Mouse (Mus musculus) liver, embryonic 13.5 days (tissue): ENCODE measurements around the gene Sct. TPM values are rescaled to one million over a fixed set of nuclear protein-coding genes. Genes with fewer than 3 reads are reported as not detected.

Experiments
- ATAC-seq: fragments of 200-750 bp; cut with Nextera tagmentation; 2 replicates; pipeline ENCODE4 v1.8.0; 2017; ENCODE audit warnings: low read depth, mild to moderate bottlenecking, moderate number of reproducible peaks, moderate library complexity
- DNase-seq: peaks from one replicate; pipeline ENCODE4 v3.0.0; 2022
- H3K27ac ChIP-seq: fragments of 300-500 bp; sonication (generic); 2 replicates; pipeline ENCODE4 v1.5.1; 2015; ENCODE audit warnings: moderate library complexity, mild to moderate bottlenecking, inconsistent platforms
- H3K27me3 ChIP-seq: fragments of 300-500 bp; sonication (generic); 2 replicates; pipeline ENCODE4 v1.6.1; 2015; ENCODE audit warnings: mild to moderate bottlenecking, inconsistent platforms
- H3K36me3 ChIP-seq: fragments of 300-500 bp; sonication (generic); 2 replicates; pipeline ENCODE4 v1.6.1; 2015; ENCODE audit warnings: mild to moderate bottlenecking, inconsistent platforms
- H3K4me1 ChIP-seq: fragments of 300-500 bp; sonication (generic); replicated peaks from 2 replicates; pipeline ENCODE4 v1.6.1; 2015; ENCODE audit warnings: inconsistent platforms
- H3K4me2 ChIP-seq: fragments of 300-500 bp; sonication (generic); 2 replicates; pipeline ENCODE4 v1.6.1; 2015; ENCODE audit warnings: inconsistent platforms, mild to moderate bottlenecking, moderate library complexity
- H3K4me3 ChIP-seq: fragments of 300-500 bp; sonication (generic); replicated peaks from 2 replicates; pipeline ENCODE4 v1.5.1; 2015; ENCODE audit warnings: mild to moderate bottlenecking, inconsistent platforms
- H3K9ac ChIP-seq: fragments of 300-500 bp; sonication (generic); 2 replicates; pipeline ENCODE4 v1.6.1; 2015; ENCODE audit warnings: mild to moderate bottlenecking, inconsistent platforms
- H3K9me3 ChIP-seq: fragments of 300-500 bp; sonication (generic); replicated peaks from 2 replicates; pipeline ENCODE4 v1.6.1; 2016; ENCODE audit warnings: inconsistent platforms
- WGBS: fragments of 180-500 bp; shearing (Covaris S2); methylation state at CpG from one replicate; pipeline ENCODE4 v1.1.7; 2015; ENCODE audit not compliant: insufficient replicate concordance; 5-methylcytosine and 5-hydroxymethylcytosine counted together
- polyA plus RNA-seq: library from polyadenylated mRNA; unstranded; fragments of >200 nt; fragmentation: Nextera tagmentation; extraction: Ambion mirVana; gene quantifications from 2 replicates; pipeline ENCODE4 v1.2.1, GENCODE M21; 2015

Sct gene
- 0.22 TPM in 1 of 2 replicates, not detected in the other for polyA plus RNA-seq

- DNase-seq = no peak
- Histone ChIP-seq H3K4me3 (peak within 1 kb of the TSS; percentile 47), H3K27me3 (peaks cover 35% of the 10 kb centered on the region), H3K36me3 (no peaks in the 10 kb centered on the region), H3K4me2 (peak within 1 kb of the TSS; percentile 70), H3K9me3 (no peaks in the 10 kb centered on the region), H3K4me1 (peaks cover 16% of the 10 kb centered on the region), H3K27ac (no peak within 1 kb of the TSS), H3K9ac (no peak within 1 kb of the TSS)
- ATAC-seq = 0 out of 2 replicates have a peak, but pooled peaks have one; percentile 18
- WGBS = 7% methylated on average over 46 of the region's 46 CpGs
These were observed at the start of gene Sct for GRCm38 (mm10) chr7:141278766-141279590. Gene Sct (minus strand): TSS chr7:141279133.

DNA sequence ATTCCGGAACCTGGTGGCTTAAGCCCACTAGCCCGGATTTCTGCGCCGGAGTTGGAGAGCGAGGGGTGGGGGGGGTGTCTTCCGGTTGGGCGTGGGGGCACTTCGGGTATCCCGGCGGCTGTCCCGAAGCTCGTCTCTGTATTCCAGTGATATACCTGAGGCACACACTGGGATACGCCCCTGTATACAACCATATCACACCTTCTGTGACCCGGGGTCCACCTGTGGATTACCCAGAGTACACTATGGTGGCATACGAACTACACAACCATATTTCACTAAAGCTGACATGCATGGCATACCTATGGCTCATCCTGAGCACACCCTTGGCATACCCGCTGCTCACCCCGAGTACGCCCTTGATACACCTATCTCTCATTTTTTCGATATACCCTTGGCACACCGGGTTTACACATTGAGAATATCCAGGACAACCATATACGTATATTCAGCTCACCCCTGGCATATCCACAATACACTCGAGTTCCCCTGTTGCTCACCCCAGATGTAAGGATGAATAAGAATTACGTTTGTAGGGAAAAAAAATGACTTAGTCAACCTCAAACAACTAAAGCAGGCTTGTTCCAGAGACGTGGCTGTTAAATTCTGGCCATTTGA lies 49.5 kb upstream of the Sct start:
- Histone ChIP-seq H3K4me1 (peaks cover 43% of the 10 kb centered on the region), H3K9ac (peak overlapping the region; percentile 91), H3K27ac (peak overlapping the region; percentile 94), H3K9me3 (no peaks in the 10 kb centered on the region), H3K36me3 (peaks cover 20% of the 10 kb centered on the region), H3K4me3 (peak overlapping the region; percentile 71), H3K27me3 (no peaks in the 10 kb centered on the region), H3K4me2 (peak overlapping the region; percentile 87)
- ATAC-seq (peak; percentile 4; the same call in 1 of the 2 replicates), DNase-seq (no peak)
- WGBS = 16% methylated on average over 24 of the region's 24 CpGs

- under 1% methylated on average over 105 of the region's 105 CpGs for WGBS
These were observed 48.8 kb upstream of the Sct start, which contains the start of the genes Deaf1 and Tmem80 for GRCm38 (mm10) chr7:141327469-141328372. Gene Deaf1 (minus strand): TSS chr7:141327690. Gene Tmem80 (plus strand): TSS chr7:141327739.

GRCm38 (mm10) chr7:141326546-141327446 lies 47.9 kb upstream of the Sct start:
- ATAC-seq (peak; percentile 27), DNase-seq (peak; percentile 34)
- H3K27me3 ChIP-seq = no peaks in the 10 kb centered on the region
- H3K4me1 ChIP-seq = peaks cover 48% of the 10 kb centered on the region
- 5% methylated on average over 35 of the region's 35 CpGs for WGBS
- H3K36me3 ChIP-seq = peaks cover 28% of the 10 kb centered on the region
- H3K4me2 ChIP-seq = peak overlapping the region; percentile 87
- peak overlapping the region; percentile 71 for H3K4me3 ChIP-seq
- peak overlapping the region; percentile 94 for H3K27ac ChIP-seq
- peak overlapping the region; percentile 91 for H3K9ac ChIP-seq
- no peaks in the 10 kb centered on the region for H3K9me3 ChIP-seq

More at GRCm38 (mm10) chr7:141327469-141328372, 48.8 kb upstream of the Sct start, which contains the start of the genes Deaf1 and Tmem80:
- ATAC-seq (peak; percentile 89), DNase-seq (peak; percentile 95)
- H3K4me3 ChIP-seq = peak within 1 kb of the TSS; percentile 71
- peak within 1 kb of the TSS; percentile 91 for H3K9ac ChIP-seq
- H3K27ac ChIP-seq = peak within 1 kb of the TSS; percentile 94
- H3K4me1 ChIP-seq = peaks cover 48% of the 10 kb centered on the region
- peak within 1 kb of the TSS; percentile 87 for H3K4me2 ChIP-seq
- H3K27me3 ChIP-seq = no peaks in the 10 kb centered on the region
- H3K9me3 ChIP-seq = no peaks in the 10 kb centered on the region
- peaks cover 20% of the 10 kb centered on the region for H3K36me3 ChIP-seq

GRCm38 (mm10) chr7:141324686-141325085 lies 45.8 kb upstream of the Sct start:
- ATAC-seq = no peak
- Histone ChIP-seq H3K4me3 (no peak overlapping the region), H3K9me3 (no peaks in the 10 kb centered on the region), H3K4me1 (peaks cover 48% of the 10 kb centered on the region), H3K27ac (no peak overlapping the region), H3K36me3 (peaks cover 49% of the 10 kb centered on the region), H3K4me2 (0 out of 2 replicates have a peak overlapping the region, but pooled peaks have one; percentile 2), H3K9ac (peak overlapping the region; percentile 45; the same call in 1 of the 2 replicates), H3K27me3 (no peaks in the 10 kb centered on the region)
- 82% methylated on average over 1 of the region's 1 CpGs for WGBS
- no peak for DNase-seq

DNA sequence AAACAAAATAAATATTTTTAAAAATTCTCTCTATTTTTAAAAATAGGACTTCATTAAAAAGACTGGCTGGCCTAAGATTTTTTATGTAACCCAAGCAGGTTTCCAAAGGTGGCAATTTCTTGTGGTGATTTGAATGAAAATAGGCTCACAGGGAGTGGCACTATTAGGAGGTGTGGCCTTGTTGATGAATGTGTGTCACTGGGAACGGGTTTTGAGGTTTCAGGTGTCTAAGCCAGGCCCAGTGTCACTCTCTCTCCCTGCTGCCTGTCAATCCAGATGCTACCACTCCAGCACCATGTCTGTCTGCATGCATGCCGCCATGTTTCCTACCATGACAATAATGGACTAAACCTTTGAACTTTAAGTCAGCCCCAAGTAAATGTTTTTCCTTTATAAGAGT lies 40.5 kb upstream of the Sct start:
- no peak overlapping the region for H3K4me2 ChIP-seq
- 78% methylated on average over 2 of the region's 2 CpGs for WGBS
- H3K27ac ChIP-seq = no peak overlapping the region
- H3K4me3 ChIP-seq = no peak overlapping the region
- H3K27me3 ChIP-seq = no peaks in the 10 kb centered on the region
- no peaks in the 10 kb centered on the region for H3K9me3 ChIP-seq
- DNase-seq = no peak
- peaks cover 10% of the 10 kb centered on the region; the same call in 1 of the 2 replicates for H3K4me1 ChIP-seq
- ATAC-seq = no peak
- H3K36me3 ChIP-seq = peaks cover 100% of the 10 kb centered on the region
- no peak overlapping the region for H3K9ac ChIP-seq

DNA sequence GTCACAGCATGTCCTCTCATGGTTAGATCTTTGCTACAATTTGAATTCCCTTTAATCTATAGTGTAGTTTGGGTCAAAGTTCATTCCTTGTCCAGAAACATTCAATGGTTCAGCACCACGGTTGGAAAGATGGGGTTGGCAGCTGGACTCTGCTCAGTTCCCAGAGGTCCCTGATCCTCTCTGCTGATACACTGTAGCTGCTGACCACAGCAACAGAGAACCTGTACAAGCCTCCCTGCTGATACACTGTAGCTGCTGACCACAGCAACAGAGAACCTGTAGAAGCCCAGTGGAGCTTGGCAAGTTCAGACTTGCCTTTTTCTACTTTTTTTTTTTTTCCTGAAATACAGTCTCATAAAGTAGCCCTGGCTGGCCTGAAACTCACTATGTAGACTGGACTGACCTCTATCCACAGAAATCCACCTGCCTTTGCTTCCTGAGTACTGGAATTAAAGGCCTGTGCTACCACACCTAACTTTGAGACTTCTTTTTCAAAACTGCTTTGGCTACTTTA lies 38.7 kb upstream of the Sct start:
- Histone ChIP-seq H3K27ac (no peak overlapping the region), H3K4me3 (no peak overlapping the region), H3K9me3 (no peaks in the 10 kb centered on the region), H3K4me1 (no peaks in the 10 kb centered on the region; the same call in 1 of the 2 replicates), H3K36me3 (peaks cover 99% of the 10 kb centered on the region), H3K27me3 (no peaks in the 10 kb centered on the region), H3K4me2 (no peak overlapping the region), H3K9ac (no peak overlapping the region)
- ATAC-seq = peak; percentile 45; the same call in 1 of the 2 replicates
- WGBS = 65% methylated on average over 1 of the region's 1 CpGs
- no peak for DNase-seq

GRCm38 (mm10) chr7:141315974-141316373 lies 37.0 kb upstream of the Sct start:
- Histone ChIP-seq H3K4me1 (no peaks in the 10 kb centered on the region; the same call in 1 of the 2 replicates), H3K36me3 (peaks cover 99% of the 10 kb centered on the region), H3K27ac (no peak overlapping the region), H3K27me3 (no peaks in the 10 kb centered on the region), H3K4me2 (no peak overlapping the region), H3K9me3 (no peaks in the 10 kb centered on the region), H3K9ac (no peak overlapping the region), H3K4me3 (no peak overlapping the region)
- 71% methylated on average over 5 of the region's 5 CpGs for WGBS
- no peak for DNase-seq
- ATAC-seq = no peak

GRCm38 (mm10) chr7:141315076-141315475 lies 36.1 kb upstream of the Sct start:
- H3K9ac ChIP-seq = no peak overlapping the region
- DNase-seq = no peak

DNA sequence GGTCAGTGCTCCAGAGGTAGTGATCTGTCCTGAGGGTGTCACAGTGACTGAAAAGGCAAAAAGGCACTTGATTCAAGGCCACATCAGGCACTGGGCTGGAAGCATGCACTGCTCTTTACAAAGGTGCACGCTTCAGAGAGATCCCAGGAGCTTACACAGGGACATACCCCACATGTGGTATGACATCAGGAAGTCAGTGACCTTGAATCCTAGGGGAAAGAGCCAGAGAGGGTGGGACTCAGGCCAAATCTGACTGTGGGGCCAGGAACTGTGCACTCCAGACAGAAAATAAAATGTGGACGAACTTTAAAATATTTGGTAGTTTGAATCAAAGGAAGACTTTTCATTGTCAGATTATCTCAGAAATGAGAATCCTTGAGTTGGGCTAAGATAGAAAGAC lies 35.5 kb upstream of the Sct start:
- DNase-seq (no peak), ATAC-seq (no peak)
- Histone ChIP-seq H3K4me1 (no peaks in the 10 kb centered on the region; the same call in 1 of the 2 replicates), H3K36me3 (peaks cover 99% of the 10 kb centered on the region), H3K4me3 (no peak overlapping the region), H3K4me2 (no peak overlapping the region), H3K27ac (no peak overlapping the region), H3K27me3 (no peaks in the 10 kb centered on the region), H3K9ac (no peak overlapping the region), H3K9me3 (no peaks in the 10 kb centered on the region)
- 72% methylated on average over 2 of the region's 2 CpGs for WGBS

More at GRCm38 (mm10) chr7:141315076-141315475, 36.1 kb upstream of the Sct start:
- ATAC-seq = no peak
- Histone ChIP-seq H3K4me2 (no peak overlapping the region), H3K27me3 (no peaks in the 10 kb centered on the region), H3K27ac (no peak overlapping the region), H3K9me3 (no peaks in the 10 kb centered on the region), H3K4me3 (no peak overlapping the region), H3K4me1 (no peaks in the 10 kb centered on the region; the same call in 1 of the 2 replicates), H3K36me3 (peaks cover 99% of the 10 kb centered on the region)
- WGBS = 64% methylated on average over 8 of the region's 8 CpGs
